Mouse (Mus musculus) layer of hippocampus, adult 9-10 months (tissue): Measurements from ENCODE around the gene Kif18b.

Experiments used
- DNase-seq: peaks from one replicate; pipeline ENCODE4 v3.0.0; 2022; ENCODE audit warnings: low spot score

Gene Kif18b

DNA sequence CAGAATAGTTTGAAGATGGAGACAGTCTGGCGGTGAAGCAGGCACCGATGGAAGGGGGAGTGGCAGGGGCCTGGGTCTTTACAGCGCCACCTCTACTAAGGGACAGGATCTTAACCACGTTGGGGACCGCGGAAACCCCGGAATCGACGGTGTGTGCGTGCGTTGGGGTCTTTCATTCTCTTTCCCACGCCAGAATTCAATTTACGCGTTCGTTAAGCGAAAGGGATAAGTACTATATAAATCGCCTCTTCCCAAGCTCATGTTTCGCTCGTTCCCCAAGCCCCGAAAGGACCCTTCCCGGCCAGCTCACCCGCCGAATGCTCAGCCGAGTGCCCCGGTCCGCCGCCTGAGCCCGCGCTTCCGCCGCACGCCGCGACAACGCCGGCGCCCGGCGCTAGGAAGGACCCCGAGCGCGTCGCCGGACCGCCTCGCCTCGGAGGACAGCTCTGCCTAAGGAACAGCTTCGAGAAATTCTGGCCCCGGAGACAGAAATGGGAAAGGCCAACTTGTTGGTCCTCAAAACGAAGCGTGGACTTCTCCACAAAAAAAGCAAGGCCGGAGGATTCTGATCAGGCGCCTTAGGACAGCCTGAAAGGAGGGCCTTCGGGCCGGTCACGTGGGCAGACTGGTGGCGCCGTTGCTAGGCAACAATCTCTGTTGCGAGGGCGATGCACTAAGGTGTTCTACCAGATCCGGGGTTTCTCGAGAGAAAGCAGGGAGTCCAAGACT is 44.2 kb downstream of the Kif18b start, which contains the start of the genes Eftud2 and Ccdc103:
Gene Eftud2 (minus strand): TSS at position 401 of the 729 bp plus-strand sequence.
Gene Ccdc103 (plus strand): TSS at position 620 of the 729 bp plus-strand sequence.
- peak; percentile 95 for DNase-seq

GRCm38 (mm10) chr11:102879558-102879957 is 45.4 kb downstream of the Kif18b start:
- no peak for DNase-seq

- DNase-seq = peak; percentile 63
Measured at GRCm38 (mm10) chr11:102874801-102875334, 50.1 kb downstream of the Kif18b start.

GRCm38 (mm10) chr11:102864272-102864671 is 60.7 kb downstream of the Kif18b start:
- DNase-seq = peak; percentile 48

- DNase-seq = no peak
Measured at GRCm38 (mm10) chr11:102859933-102860332, 65.0 kb downstream of the Kif18b start.

DNA sequence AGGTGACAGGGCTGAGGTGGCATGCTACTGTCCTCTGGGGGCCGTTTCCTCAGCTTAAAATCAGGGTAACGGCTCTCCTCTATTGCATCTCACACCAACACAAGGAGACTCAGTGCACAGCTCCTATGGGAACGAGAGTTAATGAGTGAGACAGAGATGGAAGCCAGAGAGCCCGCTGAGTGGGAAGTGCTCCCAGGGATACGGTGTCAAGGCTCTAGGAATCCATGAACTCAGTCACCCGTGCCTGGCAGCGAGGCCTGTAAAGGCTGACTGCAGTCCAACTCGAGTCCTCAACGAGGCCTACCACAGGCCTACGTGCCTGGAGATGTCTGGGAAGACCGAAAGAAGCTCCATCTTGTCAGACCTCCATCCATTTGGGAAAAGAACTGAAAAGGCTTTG is 66.0 kb downstream of the Kif18b start:
- DNase-seq = no peak

DNA sequence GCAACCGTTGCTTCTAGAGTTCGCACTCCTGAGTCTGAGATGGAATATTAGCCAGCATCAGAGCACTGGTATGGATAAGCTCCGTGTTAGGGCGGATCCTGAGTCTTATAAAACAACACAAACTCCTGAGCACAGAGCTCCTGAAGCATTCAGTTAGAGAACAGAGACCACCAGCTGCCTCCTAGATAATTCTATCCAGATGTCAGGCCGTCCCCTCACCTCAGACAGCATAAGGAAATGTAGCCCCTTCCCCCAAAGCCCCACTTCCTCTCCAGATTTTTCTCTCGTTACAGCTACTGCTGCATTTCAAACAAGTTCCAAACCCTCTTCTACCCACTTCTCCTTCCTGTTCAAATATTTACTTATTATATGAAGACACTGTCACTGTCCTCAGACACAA is 69.0 kb downstream of the Kif18b start:
- DNase-seq = no peak
